8 mouse cellular contexts compared by ENCODE assay signal in genomic region chr9:34837700-34838462, GRCm38 (mm10).
A peak's percentile ranks its signal among the peaks of the same experiment; 100 is the strongest.
DNase-seq lines count a peak whose midpoint lies in the region; ATAC-seq and TF ChIP-seq lines count a peak whose summit lies in the region.

No protein-coding gene starts in this region.

- no peak for TF ChIP-seq CTCF in stomach, postnatal 0 days (IDR thresholded peaks at IDR 0.05; ENCODE audit: low read depth)
- TF ChIP-seq CTCF in thymus, adult 2 months (IDR thresholded peaks at IDR 0.05; ENCODE audit: borderline replicate concordance, control insufficient read depth, extremely low read depth, insufficient read depth, low read length, poor library complexity): no peak

- no peak overlapping the region for H3K27ac ChIP-seq in stomach, postnatal 0 days (replicated peaks)
- no peak overlapping the region for H3K27ac ChIP-seq in thymus, adult 2 months (ENCODE audit: control insufficient read depth, insufficient read depth, low read length)

- intact Hi-C loops in left cerebral cortex, postnatal 36 days (cut with DNase I): no loop called here

- H3K4me2 ChIP-seq in stomach, postnatal 0 days (replicated peaks; ENCODE audit: low read depth): no peak overlapping the region

- no peaks in the 10 kb centered on the region for H3K9me3 ChIP-seq in stomach, postnatal 0 days (ENCODE audit: control insufficient read depth, low read length)

- H3K4me1 ChIP-seq in stomach, postnatal 0 days (replicated peaks; ENCODE audit: control insufficient read depth, insufficient read depth): no peaks in the 10 kb centered on the region
- no peaks in the 10 kb centered on the region for H3K4me1 ChIP-seq in thymus, adult 2 months (replicated peaks; ENCODE audit: control insufficient read depth, insufficient read depth, low read length)

- ATAC-seq in stomach, postnatal 0 days (ENCODE audit: low FRiP score, low TSS enrichment): no peak

- DNase-seq in adrenal gland, adult 2 months: peak; percentile 15
- DNase-seq in adrenal gland, adult 8-10 months: no peak
- peak; percentile 26 for DNase-seq in ovary, postnatal 10 days (ENCODE audit: low spot score)
- DNase-seq in ovary, adult 18-20 months (ENCODE audit: low spot score): no peak
- DNase-seq in hindlimb bud, embryonic 11.5 days (ENCODE audit: extremely low spot score, low read depth, low spot score): peak; percentile 53
- peak; percentile 55 for DNase-seq in stomach, postnatal 0 days (ENCODE audit: low spot score)
- no peak for DNase-seq in left cerebral cortex, postnatal 36 days (ENCODE audit: low spot score in 2 of 2)
- no peak for DNase-seq in thymus, adult 2 months

- no peak overlapping the region for H3K9ac ChIP-seq in stomach, postnatal 0 days (ENCODE audit: low read length)

- 44% methylated on average over 10 of the region's 10 CpGs for WGBS in stomach, postnatal 0 days
- WGBS in thymus, adult 2 months: 51% methylated on average over 10 of the region's 10 CpGs

- no peak overlapping the region for H3K4me3 ChIP-seq in stomach, postnatal 0 days (ENCODE audit: low read depth, low read length)
- H3K4me3 ChIP-seq in thymus, adult 2 months (ENCODE audit: control insufficient read depth, insufficient read depth, low read length): no peak overlapping the region

- H3K27me3 ChIP-seq in stomach, postnatal 0 days (ENCODE audit: control insufficient read depth, insufficient read depth, low read length): no peaks in the 10 kb centered on the region
- no peaks in the 10 kb centered on the region for H3K27me3 ChIP-seq in thymus, adult 2 months (ENCODE audit: control insufficient read depth, insufficient read depth, low read length)

- no peak for TF ChIP-seq EP300 in stomach, postnatal 0 days (optimal IDR thresholded peaks at IDR 0.05)

- H3K36me3 ChIP-seq in stomach, postnatal 0 days (ENCODE audit: control insufficient read depth, insufficient read depth, low read length): no peaks in the 10 kb centered on the region
- no peaks in the 10 kb centered on the region for H3K36me3 ChIP-seq in thymus, adult 2 months (ENCODE audit: control insufficient read depth, insufficient read depth, low read length)

- TF ChIP-seq POLR2A in thymus, adult 2 months (IDR thresholded peaks at IDR 0.05; ENCODE audit: control insufficient read depth, extremely low read depth, insufficient read depth, low read length, poor library complexity): no peak

Comparison
In these comparisons a context has a peak if more than half of its experiments do, and no peak if none do; other contexts are left out.
1. DNase-seq: peak in adrenal gland, adult 2 months (single experiment), ovary, postnatal 10 days (single experiment), hindlimb bud, embryonic 11.5 days (single experiment) and stomach, postnatal 0 days (single experiment); none in adrenal gland, adult 8-10 months (single experiment), ovary, adult 18-20 months (single experiment), left cerebral cortex, postnatal 36 days (0 of 2) and thymus, adult 2 months (single experiment).